Mouse (Mus musculus): ENCODE results near the gene Ptbp1. TPM values are rescaled to one million over a fixed set of nuclear protein-coding genes. Genes with fewer than 3 reads are reported as not detected.

Gene Ptbp1
- total and polyA plus RNA-seq, 3 experiments = 43.9 to 51.8 (median 47.5) TPM

DNA sequence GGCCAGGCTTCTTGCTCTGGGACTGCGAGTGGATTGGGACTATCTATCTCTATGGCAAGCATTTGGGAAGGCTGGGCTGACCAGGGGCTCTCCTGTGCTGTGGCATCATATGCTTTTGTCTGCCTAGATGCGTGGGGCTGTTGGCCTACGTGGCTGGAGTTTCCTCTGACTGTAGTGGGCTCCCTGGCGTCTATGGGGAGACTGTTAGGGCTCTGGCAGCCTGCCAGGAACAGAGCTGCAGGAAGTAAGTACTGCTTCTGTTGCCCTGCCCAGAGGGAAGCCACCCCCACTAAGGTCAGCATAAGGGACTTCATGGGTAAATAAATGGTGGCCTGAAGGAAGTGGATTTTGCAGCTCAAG, 3.2 kb downstream of the Ptbp1 start:
- peaks cover 8% of the 10 kb centered on the region; the same call in 1 of the 2 replicates for H3K36me3 ChIP-seq (ENCODE audit: control insufficient read depth, insufficient read depth, low read length)
- H3K4me3 ChIP-seq = peak overlapping the region; percentile 97
- H3K27ac ChIP-seq = peak overlapping the region; percentile 61
- H3K79me2 ChIP-seq (replicated peaks; ENCODE audit: control insufficient read depth, insufficient read depth, low read length) = peaks cover 7% of the 10 kb centered on the region
- H3K9ac ChIP-seq (ENCODE audit: low read depth, low read length) = peak overlapping the region; percentile 19
- H3K27me3 ChIP-seq (ENCODE audit: control insufficient read depth, insufficient read depth, low read length) = no peaks in the 10 kb centered on the region
- TF ChIP-seq EP300 (IDR thresholded peaks at IDR 0.05; ENCODE audit: insufficient read depth, low read depth, low read length) (0 out of 2 replicates have a peak, but pooled peaks have one; percentile 12), POLR2A (IDR thresholded peaks at IDR 0.05; ENCODE audit: insufficient read depth, low read depth, low read length) (no peak)
- DNase-seq = peak; percentile 76 to 84
- intact Hi-C loops (cut with DNase I) = loop anchor here (2.0 kb wide), 1 partner anchor 25 kb away; no protein-coding TSS in a partner anchor
- peaks cover 41% of the 10 kb centered on the region for H3K4me1 ChIP-seq (ENCODE audit: control insufficient read depth, insufficient read depth, low read length)
- 3% methylated on average over 4 of the region's 4 CpGs for WGBS

- Histone ChIP-seq H3K79me2 (replicated peaks; ENCODE audit: control insufficient read depth, insufficient read depth, low read length) (peaks cover 7% of the 10 kb centered on the region), H3K4me1 (ENCODE audit: control insufficient read depth, insufficient read depth, low read length) (peaks cover 36% of the 10 kb centered on the region), H3K9ac (ENCODE audit: low read depth, low read length) (no peak overlapping the region), H3K27ac (peak overlapping the region; percentile 33; the same call in 1 of the 2 replicates), H3K27me3 (ENCODE audit: control insufficient read depth, insufficient read depth, low read length) (no peaks in the 10 kb centered on the region), H3K4me3 (no peak overlapping the region), H3K36me3 (ENCODE audit: control insufficient read depth, insufficient read depth, low read length) (peaks cover 8% of the 10 kb centered on the region; the same call in 1 of the 2 replicates)
- DNase-seq = no peak
- TF ChIP-seq POLR2A (IDR thresholded peaks at IDR 0.05; ENCODE audit: insufficient read depth, low read depth, low read length) (no peak), EP300 (IDR thresholded peaks at IDR 0.05; ENCODE audit: insufficient read depth, low read depth, low read length) (no peak), CTCF (IDR thresholded peaks at IDR 0.05) (no peak)
- intact Hi-C loops (cut with DNase I) = loop anchor here (2.0 kb wide), 1 partner anchor 25 kb away; no protein-coding TSS in a partner anchor
- WGBS = 48% methylated on average over 2 of the region's 2 CpGs
Measured at GRCm38 (mm10) chr10:79857894-79858293, 3.7 kb downstream of the Ptbp1 start.

GRCm38 (mm10) chr10:79858416-79859074, 4.3 kb downstream of the Ptbp1 start:
- Histone ChIP-seq H3K27ac (peak overlapping the region; percentile 33), H3K36me3 (ENCODE audit: control insufficient read depth, insufficient read depth, low read length) (peaks cover 8% of the 10 kb centered on the region; the same call in 1 of the 2 replicates), H3K27me3 (ENCODE audit: control insufficient read depth, insufficient read depth, low read length) (no peaks in the 10 kb centered on the region), H3K4me3 (no peak overlapping the region), H3K9ac (ENCODE audit: low read depth, low read length) (no peak overlapping the region), H3K4me1 (ENCODE audit: control insufficient read depth, insufficient read depth, low read length) (peaks cover 33% of the 10 kb centered on the region), H3K79me2 (replicated peaks; ENCODE audit: control insufficient read depth, insufficient read depth, low read length) (peaks cover 7% of the 10 kb centered on the region)
- TF ChIP-seq POLR2A (IDR thresholded peaks at IDR 0.05; ENCODE audit: insufficient read depth, low read depth, low read length) = no peak
- TF ChIP-seq CTCF (IDR thresholded peaks at IDR 0.05) = no peak
- TF ChIP-seq EP300 (IDR thresholded peaks at IDR 0.05; ENCODE audit: insufficient read depth, low read depth, low read length) = no peak
- intact Hi-C loops (cut with DNase I) = no loop called here
- WGBS = 22% methylated on average over 17 of the region's 17 CpGs
- peak; percentile 70 to 78 for DNase-seq

GRCm38 (mm10) chr10:79859116-79859515, 4.9 kb downstream of the Ptbp1 start:
- Histone ChIP-seq H3K4me3 (no peak overlapping the region), H3K9ac (ENCODE audit: low read depth, low read length) (no peak overlapping the region), H3K4me1 (ENCODE audit: control insufficient read depth, insufficient read depth, low read length) (peaks cover 33% of the 10 kb centered on the region), H3K36me3 (ENCODE audit: control insufficient read depth, insufficient read depth, low read length) (peaks cover 8% of the 10 kb centered on the region; the same call in 1 of the 2 replicates), H3K79me2 (replicated peaks; ENCODE audit: control insufficient read depth, insufficient read depth, low read length) (peaks cover 7% of the 10 kb centered on the region), H3K27ac (no peak overlapping the region; the same call in 1 of the 2 replicates), H3K27me3 (ENCODE audit: control insufficient read depth, insufficient read depth, low read length) (no peaks in the 10 kb centered on the region)
- DNase-seq = no peak
- 51% methylated on average over 11 of the region's 11 CpGs for WGBS
- intact Hi-C loops (cut with DNase I) = no loop called here
- TF ChIP-seq EP300 (IDR thresholded peaks at IDR 0.05; ENCODE audit: insufficient read depth, low read depth, low read length) (no peak), CTCF (IDR thresholded peaks at IDR 0.05) (no peak), POLR2A (IDR thresholded peaks at IDR 0.05; ENCODE audit: insufficient read depth, low read depth, low read length) (no peak)

DNA sequence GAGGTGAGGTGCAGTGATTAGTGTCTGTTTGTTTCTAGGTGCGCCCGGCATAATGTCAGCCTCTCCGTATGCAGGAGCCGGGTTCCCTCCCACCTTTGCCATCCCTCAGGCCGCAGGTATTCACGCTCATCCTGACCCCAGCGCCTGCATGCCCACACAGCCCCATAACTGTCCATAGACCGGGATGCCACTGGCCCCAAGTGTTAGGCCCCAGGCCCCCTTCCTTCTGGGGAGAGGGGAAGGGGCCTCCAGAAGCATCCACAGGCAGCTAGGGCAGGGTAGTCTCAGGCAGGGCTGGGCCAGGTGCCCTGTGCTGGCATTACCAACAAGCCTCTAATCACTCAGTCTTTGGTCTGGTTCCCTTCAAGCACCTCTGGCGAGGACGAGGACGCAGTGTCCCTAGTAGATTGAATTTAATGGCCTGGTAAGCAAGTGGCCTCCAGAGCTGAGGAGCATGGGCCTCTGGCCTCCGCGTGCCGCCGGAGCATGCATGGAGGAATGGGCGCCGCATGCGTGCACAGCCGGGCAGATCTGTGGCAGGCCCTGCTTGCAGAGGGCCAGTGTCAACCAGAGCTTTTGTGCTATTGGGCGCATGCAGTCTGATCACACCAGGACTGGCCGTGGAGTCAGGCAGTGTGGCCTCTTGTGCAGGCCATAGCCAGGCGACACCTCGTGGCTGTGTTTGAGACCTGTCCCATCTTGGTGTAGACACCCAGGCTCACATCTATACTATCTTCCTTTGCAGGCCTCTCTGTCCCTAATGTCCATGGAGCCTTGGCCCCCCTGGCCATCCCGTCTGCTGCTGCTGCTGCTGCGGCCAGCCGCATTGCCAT, 6.1 kb downstream of the Ptbp1 start:
- Histone ChIP-seq H3K4me1 (ENCODE audit: control insufficient read depth, insufficient read depth, low read length) (peaks cover 33% of the 10 kb centered on the region), H3K9ac (ENCODE audit: low read depth, low read length) (no peak overlapping the region), H3K4me3 (no peak overlapping the region), H3K36me3 (ENCODE audit: control insufficient read depth, insufficient read depth, low read length) (peaks cover 8% of the 10 kb centered on the region; the same call in 1 of the 2 replicates), H3K27ac (no peak overlapping the region), H3K27me3 (ENCODE audit: control insufficient read depth, insufficient read depth, low read length) (no peaks in the 10 kb centered on the region), H3K79me2 (replicated peaks; ENCODE audit: control insufficient read depth, insufficient read depth, low read length) (peaks cover 7% of the 10 kb centered on the region)
- TF ChIP-seq POLR2A (IDR thresholded peaks at IDR 0.05; ENCODE audit: insufficient read depth, low read depth, low read length) = no peak
- TF ChIP-seq EP300 (IDR thresholded peaks at IDR 0.05; ENCODE audit: insufficient read depth, low read depth, low read length) = no peak
- no peak for TF ChIP-seq CTCF (IDR thresholded peaks at IDR 0.05)
- intact Hi-C loops (cut with DNase I) = no loop called here
- no peak for DNase-seq
- 89% methylated on average over 26 of the region's 26 CpGs for WGBS

Data from heart, adult 2 months (tissue).